Mouse (Mus musculus) heart, postnatal 0 days (tissue): ENCODE measurements at regions not wholly inside any gene's neighbourhood (a gene's known extent, or its start where the extent isn't known, plus 50 kb on each side); places are given as distances from the start of the nearest gene placed in this dataset.

Source experiments
- ATAC-seq: fragments of 200-750 bp; cut with Nextera tagmentation; 2 replicates; pipeline ENCODE4 v1.8.0; 2017; ENCODE audit warnings: low read depth, moderate number of reproducible peaks, moderate library complexity; ENCODE audit not compliant: insufficient read depth
- DNase-seq: peaks from one replicate; pipeline ENCODE4 v3.0.0-alpha.2; 2016; ENCODE audit warnings: low spot score
- H3K27ac ChIP-seq: fragments of 300-500 bp; sonication (generic); 2 replicates; pipeline ENCODE4 v1.5.1; 2014; ENCODE audit warnings: low read depth, mild to moderate bottlenecking
- H3K27me3 ChIP-seq: fragments of 300-500 bp; sonication (generic); 2 replicates; pipeline ENCODE4 v1.6.1; 2014; ENCODE audit warnings: low read length, mixed read lengths; ENCODE audit not compliant: control insufficient read depth, insufficient read depth
- H3K36me3 ChIP-seq: fragments of 300-500 bp; sonication (generic); replicated peaks from 2 replicates; pipeline ENCODE4 v1.6.1; 2014; ENCODE audit warnings: low read length, mixed read lengths; ENCODE audit not compliant: control insufficient read depth, insufficient read depth
- H3K4me1 ChIP-seq: fragments of 300-500 bp; sonication (generic); 2 replicates; pipeline ENCODE4 v1.6.1; 2014; ENCODE audit warnings: antibody characterized with exemption; ENCODE audit not compliant: control insufficient read depth, insufficient read depth
- H3K4me2 ChIP-seq: fragments of 300-500 bp; sonication (generic); 2 replicates; pipeline ENCODE4 v1.6.1; 2014; ENCODE audit warnings: low read depth, mild to moderate bottlenecking, low read length, moderate library complexity
- H3K4me3 ChIP-seq: fragments of 300-500 bp; sonication (generic); 2 replicates; pipeline ENCODE4 v1.5.1; 2014; ENCODE audit warnings: low read depth, low read length
- H3K9ac ChIP-seq: fragments of 300-500 bp; sonication (generic); replicated peaks from 2 replicates; pipeline ENCODE4 v1.6.1; 2014; ENCODE audit warnings: low read depth, low read length, mixed read lengths
- H3K9me3 ChIP-seq: fragments of 300-500 bp; sonication (generic); replicated peaks from 2 replicates; pipeline ENCODE4 v1.6.1; 2016; ENCODE audit warnings: low read length; ENCODE audit not compliant: control insufficient read depth
- CTCF ChIP-seq: IDR thresholded peaks from 2 replicates; pipeline ENCODE4 v1.5.1; 2016; ENCODE audit warnings: antibody characterized with exemption, control low read depth, low read depth
- EP300 ChIP-seq: IDR thresholded peaks from 2 replicates; pipeline ENCODE4 v1.6.1; 2016; ENCODE audit warnings: antibody characterized with exemption, low read depth
- WGBS: fragments of 180-500 bp; shearing (Covaris S2); extraction: QIAGEN DNeasy Blood & Tissue Kit; methylation state at CpG from one replicate; pipeline ENCODE4 v1.1.7; 2014; 5-methylcytosine and 5-hydroxymethylcytosine counted together

GRCm38 (mm10) chr9:62180456-62181181 is 58.2 kb upstream of the Glce start:
- Histone ChIP-seq H3K4me2 (no peak overlapping the region), H3K36me3 (no peaks in the 10 kb centered on the region), H3K27me3 (no peaks in the 10 kb centered on the region), H3K9ac (no peak overlapping the region), H3K27ac (no peak overlapping the region), H3K4me1 (no peaks in the 10 kb centered on the region), H3K4me3 (no peak overlapping the region), H3K9me3 (no peaks in the 10 kb centered on the region)
- 74% methylated on average over 11 of the region's 11 CpGs for WGBS
- TF ChIP-seq CTCF (no peak), EP300 (no peak)
- ATAC-seq (no peak), DNase-seq (no peak)

GRCm38 (mm10) chr9:62174651-62175050 is 52.2 kb upstream of the Glce start:
- Histone ChIP-seq H3K27ac (no peak overlapping the region), H3K9ac (no peak overlapping the region), H3K4me2 (no peak overlapping the region), H3K4me1 (0 out of 2 replicates have a peak, but pooled peaks cover 3% of the 10 kb centered on the region), H3K36me3 (no peaks in the 10 kb centered on the region), H3K9me3 (no peaks in the 10 kb centered on the region), H3K4me3 (no peak overlapping the region), H3K27me3 (no peaks in the 10 kb centered on the region)
- ATAC-seq (no peak), DNase-seq (no peak)
- WGBS = 70% methylated on average over 7 of the region's 7 CpGs
- TF ChIP-seq CTCF = no peak
